Mouse (Mus musculus): ENCODE measurements around the gene Gm21317. TPM values are rescaled to one million over a fixed set of nuclear protein-coding genes. Genes with fewer than 3 reads are reported as not detected.
"Not testable (repeated sequence)": the region's sequence is repeated elsewhere in the genome, so short reads cannot be mapped to it uniquely, and the experiment has no call there.

The Gm21317 gene
- not detected for total RNA-seq (2021)

- DNase-seq (ENCODE audit: low spot score); intact Hi-C loops (cut with DNase I): not testable (repeated sequence)
Measured at GRCm38 (mm10) chrY:82224927-82225326, at the start of gene Gm21317. Gm21317 (plus strand) TSS chrY:82225227.

All from heart, postnatal 25 days (tissue).